Mouse (Mus musculus) ZHBTc4 (cell line): Measurements from ENCODE around the gene Ifng.
"Not testable (repeated sequence)": the region's sequence is repeated elsewhere in the genome, so short reads cannot be mapped to it uniquely, and the experiment has no call there.

ENCODE experiments used
- DNase-seq: peaks from one replicate; pipeline ENCODE4 v3.0.0-alpha.2; 2011; ENCODE audit warnings: low read depth, low spot score

Ifng gene

GRCm38 (mm10) chr10:118440742-118441240 is at the start of gene Ifng:
Gene Ifng (plus strand): TSS chr10:118441046.
- DNase-seq, result no peak

GRCm38 (mm10) chr10:118399917-118400316 is 40.9 kb upstream of the Ifng start:
- peak; percentile 12 for DNase-seq

- no peak for DNase-seq
Measured at GRCm38 (mm10) chr10:118406463-118407221, 34.2 kb upstream of the Ifng start.

- DNase-seq, result no peak
Measured at GRCm38 (mm10) chr10:118411377-118411776, 29.5 kb upstream of the Ifng start.

GRCm38 (mm10) chr10:118412774-118413173 is 28.1 kb upstream of the Ifng start:
- no peak for DNase-seq

- DNase-seq, result peak; percentile 51
Measured at GRCm38 (mm10) chr10:118419000-118419425, 21.8 kb upstream of the Ifng start.

- no peak for DNase-seq
Measured at GRCm38 (mm10) chr10:118420896-118421295, 19.9 kb upstream of the Ifng start.

GRCm38 (mm10) chr10:118435501-118435900 is 5.3 kb upstream of the Ifng start:
- DNase-seq, result no peak

GRCm38 (mm10) chr10:118441898-118442297 is 1.1 kb downstream of the Ifng start:
- DNase-seq, result no peak

- DNase-seq, result no peak
Measured at GRCm38 (mm10) chr10:118442999-118443398, 2.2 kb downstream of the Ifng start.

GRCm38 (mm10) chr10:118445021-118445420 is 4.2 kb downstream of the Ifng start:
- no peak for DNase-seq

GRCm38 (mm10) chr10:118445502-118445901 is 4.7 kb downstream of the Ifng start:
- DNase-seq, result peak; percentile 9

- no peak for DNase-seq
Measured at GRCm38 (mm10) chr10:118445978-118446377, 5.1 kb downstream of the Ifng start.

GRCm38 (mm10) chr10:118451747-118452146 is 10.9 kb downstream of the Ifng start:
- DNase-seq, result no peak

- DNase-seq, result no peak
Measured at GRCm38 (mm10) chr10:118458729-118459128, 17.9 kb downstream of the Ifng start.

- DNase-seq, result peak; percentile 93
Measured at GRCm38 (mm10) chr10:118461126-118461767, 20.4 kb downstream of the Ifng start.

GRCm38 (mm10) chr10:118466481-118466880 is 25.6 kb downstream of the Ifng start:
- DNase-seq, result no peak

- DNase-seq, result no peak
Measured at GRCm38 (mm10) chr10:118469047-118469446, 28.2 kb downstream of the Ifng start.

- DNase-seq, result no peak
Measured at GRCm38 (mm10) chr10:118470296-118470957, 29.6 kb downstream of the Ifng start.

- DNase-seq, result not testable (repeated sequence)
Measured at GRCm38 (mm10) chr10:118472846-118473245, 32.0 kb downstream of the Ifng start.

GRCm38 (mm10) chr10:118476696-118477095 is 35.9 kb downstream of the Ifng start:
- DNase-seq, result no peak

GRCm38 (mm10) chr10:118477297-118477696 is 36.5 kb downstream of the Ifng start:
- no peak for DNase-seq
